Mouse (Mus musculus) MEL (cell line): ENCODE data around the gene Prkd2. TPM values are rescaled to one million over a fixed set of nuclear protein-coding genes. Genes with fewer than 3 reads are reported as not detected.

Experiments
- DNase-seq: peaks from one replicate; pipeline ENCODE4 v3.0.0; 2011; ENCODE audit warnings: low read depth, low spot score
- H3K27ac ChIP-seq: 2 replicates; pipeline ENCODE4 v1.5.1; 2012; ENCODE audit warnings: low read depth, mild to moderate bottlenecking, control low read depth, low read length, moderate library complexity; ENCODE audit not compliant: control insufficient read depth
- H3K27me3 ChIP-seq, 2 experiments: fragments of 150-350 bp in 1 of 2; sonication (generic) in 1 of 2; 2 replicates each; pipeline ENCODE4 v1.6.1; 2012; ENCODE audit warnings: low read length in 2 of 2, mild to moderate bottlenecking in 2 of 2, improper control_type of control experiment in 1 of 2, moderate library complexity in 1 of 2; ENCODE audit not compliant: insufficient read depth in 2 of 2, control insufficient read depth in 1 of 2
- H3K36me3 ChIP-seq, 2 experiments: 2 replicates each; pipeline ENCODE4 v1.6.1; 2012 to 2014; ENCODE audit warnings: low read length in 2 of 2, improper control_type of control experiment in 1 of 2, inconsistent platforms in 1 of 2, mild to moderate bottlenecking in 1 of 2; ENCODE audit not compliant: insufficient read depth in 2 of 2, control insufficient read depth in 1 of 2
- H3K4me1 ChIP-seq, 2 experiments: fragments of 150-350 bp in 1 of 2; sonication (generic) in 1 of 2; 2 replicates each; pipeline ENCODE4 v1.6.1; 2012; ENCODE audit warnings: low read length in 2 of 2, improper control_type of control experiment in 1 of 2, mild to moderate bottlenecking in 1 of 2; ENCODE audit not compliant: insufficient read depth in 2 of 2, control insufficient read depth in 1 of 2
- H3K4me3 ChIP-seq, 2 experiments: fragments of 150-350 bp in 1 of 2; sonication (generic) in 1 of 2; 2 replicates each; pipeline ENCODE4 v1.5.1; 2012; ENCODE audit warnings: low read depth in 2 of 2, low read length in 2 of 2, mild to moderate bottlenecking in 2 of 2, moderate library complexity in 2 of 2, control low read depth in 1 of 2, improper control_type of control experiment in 1 of 2; ENCODE audit not compliant: control insufficient read depth in 1 of 2, insufficient read depth in 1 of 2
- H3K79me2 ChIP-seq: 2 replicates; pipeline ENCODE4 v1.6.1; 2012; ENCODE audit warnings: mild to moderate bottlenecking, low read length, moderate library complexity; ENCODE audit not compliant: control insufficient read depth, poor library complexity, insufficient read depth
- H3K9ac ChIP-seq: 2 replicates; pipeline ENCODE4 v1.6.1; 2012; ENCODE audit warnings: low read depth, mild to moderate bottlenecking, control low read depth, low read length, moderate library complexity; ENCODE audit not compliant: control insufficient read depth, poor library complexity, severe bottlenecking
- H3K9me3 ChIP-seq: fragments of 150-350 bp; sonication (generic); replicated peaks from 2 replicates; pipeline ENCODE4 v1.6.1; 2012; ENCODE audit warnings: mild to moderate bottlenecking, low read length, improper control_type of control experiment, moderate library complexity; ENCODE audit not compliant: insufficient read depth
- BHLHE40 ChIP-seq: IDR thresholded peaks from 2 replicates; pipeline ENCODE4 v1.6.1; 2012; ENCODE audit warnings: low read depth, mild to moderate bottlenecking, inconsistent platforms, low read length, improper control_type of control experiment, borderline replicate concordance
- CHD1 ChIP-seq: IDR thresholded peaks from 2 replicates; pipeline ENCODE4 v1.6.1; 2012; ENCODE audit warnings: low read depth, mild to moderate bottlenecking, inconsistent platforms, low read length, improper control_type of control experiment
- CHD2 ChIP-seq: IDR thresholded peaks from 2 replicates; pipeline ENCODE4 v1.6.1; 2011; ENCODE audit warnings: low read length, improper control_type of control experiment
- E2F4 ChIP-seq: IDR thresholded peaks from 2 replicates; pipeline ENCODE4 v1.6.1; 2011; ENCODE audit warnings: low read depth, low read length, improper control_type of control experiment, borderline replicate concordance
- ETS1 ChIP-seq: IDR thresholded peaks from 2 replicates; pipeline ENCODE4 v1.6.1; 2012; ENCODE audit warnings: low read depth, mild to moderate bottlenecking, inconsistent platforms, low read length, improper control_type of control experiment, moderate library complexity
- GATA1 ChIP-seq: IDR thresholded peaks from 2 replicates; pipeline ENCODE4 v1.6.1; 2011; ENCODE audit warnings: low read depth, low read length, improper control_type of control experiment
- HCFC1 ChIP-seq: IDR thresholded peaks from 2 replicates; pipeline ENCODE4 v1.6.1; 2012; ENCODE audit warnings: low read depth, mild to moderate bottlenecking, inconsistent platforms, low read length, improper control_type of control experiment, moderate library complexity
- JUND ChIP-seq: IDR thresholded peaks from 2 replicates; pipeline ENCODE4 v1.6.1; 2011; ENCODE audit warnings: low read depth, mild to moderate bottlenecking, improper control_type of control experiment, low read length
- MAX ChIP-seq: IDR thresholded peaks from 2 replicates; pipeline ENCODE4 v1.6.1; 2011; ENCODE audit warnings: low read length, improper control_type of control experiment
- MEF2A ChIP-seq: IDR thresholded peaks from 2 replicates; pipeline ENCODE4 v1.6.1; 2014; ENCODE audit warnings: low read depth, mild to moderate bottlenecking, inconsistent platforms, low read length, improper control_type of control experiment; ENCODE audit not compliant: poor library complexity, insufficient replicate concordance, severe bottlenecking; ENCODE audit errors: extremely low read depth
- MYC ChIP-seq: IDR thresholded peaks from 2 replicates; pipeline ENCODE4 v1.6.1; 2011; ENCODE audit warnings: low read depth, mild to moderate bottlenecking, low read length, improper control_type of control experiment, moderate library complexity
- NELFE ChIP-seq: IDR thresholded peaks from 2 replicates; pipeline ENCODE4 v1.6.1; 2011; ENCODE audit warnings: low read depth, low read length, improper control_type of control experiment
- POLR2AphosphoS2 ChIP-seq: IDR thresholded peaks from 2 replicates; pipeline ENCODE4 v1.6.1; 2011; ENCODE audit warnings: low read length, improper control_type of control experiment
- POLR2AphosphoS5 ChIP-seq: IDR thresholded peaks from 2 replicates; pipeline ENCODE4 v1.6.1; 2012; ENCODE audit warnings: low read depth, borderline replicate concordance, mild to moderate bottlenecking, inconsistent platforms, low read length, moderate library complexity, mixed read lengths
- RAD21 ChIP-seq: IDR thresholded peaks from 2 replicates; pipeline ENCODE4 v1.6.1; 2011; ENCODE audit warnings: mild to moderate bottlenecking, low read depth, low read length, improper control_type of control experiment
- RCOR1 ChIP-seq: IDR thresholded peaks from 2 replicates; pipeline ENCODE4 v1.6.1; 2012; ENCODE audit warnings: low read depth, mild to moderate bottlenecking, inconsistent platforms, low read length, improper control_type of control experiment
- SMC3 ChIP-seq: IDR thresholded peaks from 2 replicates; pipeline ENCODE4 v1.6.1; 2011; ENCODE audit warnings: low read depth, low read length, improper control_type of control experiment
- TAL1 ChIP-seq: IDR thresholded peaks from 2 replicates; pipeline ENCODE4 v1.6.1; 2012; ENCODE audit warnings: mild to moderate bottlenecking, inconsistent platforms, low read length, moderate library complexity, mixed read lengths
- TBP ChIP-seq: IDR thresholded peaks from 2 replicates; pipeline ENCODE4 v1.8.0; 2011; ENCODE audit warnings: low read depth, low read length, improper control_type of control experiment
- TCF12 ChIP-seq: IDR thresholded peaks from 2 replicates; pipeline ENCODE4 v1.6.1; 2014; ENCODE audit warnings: low read depth, mild to moderate bottlenecking, inconsistent platforms, low read length, improper control_type of control experiment, moderate library complexity
- UBTF ChIP-seq: IDR thresholded peaks from 2 replicates; pipeline ENCODE4 v1.6.1; 2012; ENCODE audit warnings: low read depth, mild to moderate bottlenecking, inconsistent platforms, low read length, improper control_type of control experiment, moderate library complexity, borderline replicate concordance; ENCODE audit not compliant: insufficient read depth
- USF1 ChIP-seq: IDR thresholded peaks from 2 replicates; pipeline ENCODE4 v1.6.1; 2014; ENCODE audit warnings: low read depth, mild to moderate bottlenecking, inconsistent platforms, low read length, improper control_type of control experiment, moderate library complexity
- USF2 ChIP-seq, 2 experiments: IDR thresholded peaks; 2 replicates each; pipeline ENCODE4 v1.6.1; 2011 to 2012; ENCODE audit warnings: improper control_type of control experiment in 2 of 2, low read length in 2 of 2, borderline replicate concordance in 1 of 2, inconsistent platforms in 1 of 2, low read depth in 1 of 2, mild to moderate bottlenecking in 1 of 2; ENCODE audit not compliant: insufficient read depth in 1 of 2
- ZMIZ1 ChIP-seq: IDR thresholded peaks from 2 replicates; pipeline ENCODE4 v1.6.1; 2012; ENCODE audit warnings: low read depth, mild to moderate bottlenecking, inconsistent platforms, low read length, improper control_type of control experiment, moderate library complexity
- polyA plus RNA-seq, 2 experiments: library from polyadenylated mRNA; stranded (reverse) in 1 of 2; unstranded in 1 of 2; fragments of >175 nt in 1 of 2; fragments of >200 nt in 1 of 2; gene quantifications; 2 replicates each; pipeline versions ENCODE4 v1.2.1 to v1.2.4; 2012; ENCODE audit warnings: low replicate concordance in 2 of 2, low read depth in 1 of 2; ENCODE audit not compliant: insufficient read length in 2 of 2, insufficient read depth in 1 of 2, missing spikeins in 1 of 2
- total RNA-seq: library from RNA; depleted of rRNA; stranded (reverse); fragments of 300-350 nt; gene quantifications from 2 replicates; pipeline ENCODE4 v1.2.3, GENCODE M21; 2012

Gene Prkd2
- total and polyA plus RNA-seq, 3 experiments, result 2.9 to 8.7 TPM; not detected in 1

- H3K9ac ChIP-seq, result no peak overlapping the region
- TF ChIP-seq TAL1 (no peak), USF2 (IDR thresholded peaks at IDR 0.05; ENCODE audit: borderline replicate concordance in 1 of 2, insufficient read depth in 1 of 2, low read depth in 1 of 2, low read length in 2 of 2) (no peak), POLR2AphosphoS5 (no peak), POLR2AphosphoS2 (no peak), UBTF (no peak), NELFE (no peak), CHD2 (no peak), ETS1 (no peak), TBP (no peak), E2F4 (no peak), MEF2A (no peak), MYC (no peak), SMC3 (no peak), GATA1 (no peak), JUND (no peak)
- no peak overlapping the region for H3K4me3 ChIP-seq
- H3K9me3 ChIP-seq, result no peaks in the 10 kb centered on the region
- DNase-seq, result no peak
- H3K4me1 ChIP-seq, result no peaks in the 10 kb centered on the region
- H3K36me3 ChIP-seq, result peaks cover 0 to 12% of the 10 kb centered on the region in 2 experiments; a peak in 2 of 4 replicates
- no peak overlapping the region for H3K27ac ChIP-seq
- H3K79me2 ChIP-seq, result peaks cover 8% of the 10 kb centered on the region
- no peaks in the 10 kb centered on the region for H3K27me3 ChIP-seq
Measured at GRCm38 (mm10) chr7:16826571-16826970, 16.1 kb upstream of the Prkd2 start.

GRCm38 (mm10) chr7:16827274-16827673 lies 15.4 kb upstream of the Prkd2 start:
- peaks cover 0 to 12% of the 10 kb centered on the region in 2 experiments; a peak in 2 of 4 replicates for H3K36me3 ChIP-seq
- no peaks in the 10 kb centered on the region for H3K27me3 ChIP-seq
- H3K27ac ChIP-seq, result no peak overlapping the region
- peaks cover 3% of the 10 kb centered on the region; the same call in 1 of the 2 replicates for H3K79me2 ChIP-seq
- H3K4me1 ChIP-seq, result no peaks in the 10 kb centered on the region
- H3K4me3 ChIP-seq, result no peak overlapping the region
- H3K9me3 ChIP-seq, result no peaks in the 10 kb centered on the region
- H3K9ac ChIP-seq, result no peak overlapping the region
- no peak for TF ChIP-seq ZMIZ1
- no peak for TF ChIP-seq MEF2A
- TF ChIP-seq BHLHE40, result no peak
- no peak for TF ChIP-seq RCOR1
- no peak for TF ChIP-seq MAX
- no peak for TF ChIP-seq USF1
- TF ChIP-seq CHD1, result no peak
- no peak for TF ChIP-seq RAD21
- no peak for TF ChIP-seq CHD2
- no peak for TF ChIP-seq GATA1
- no peak for TF ChIP-seq TCF12
- no peak for TF ChIP-seq HCFC1
- no peak for DNase-seq
